In genomic region chr9:22461946-22462345, GRCm38 (mm10) we compare ENCODE assay signal across 16 mouse cellular contexts. TPM values are rescaled to one million over a fixed set of nuclear protein-coding genes. Genes with fewer than 3 reads are reported as not detected.
DNase-seq lines count a peak whose midpoint lies in the region; ATAC-seq and TF ChIP-seq lines count a peak whose summit lies in the region.
"Had no signal": no experiment of that assay in that cellular context is flagged by ENCODE, and none has a peak within 500 bp of the region (broad histone marks: within the 10 kb centered on the region; RNA-seq: fewer than 3 reads in every experiment).

No protein-coding gene starts in this region.

- peaks cover 8% of the 10 kb centered on the region; the same call in 1 of the 2 replicates for H3K36me3 ChIP-seq in liver, adult 2 months (ENCODE audit: control insufficient read depth, insufficient read depth, low read length)
- peaks cover 14% of the 10 kb centered on the region for H3K36me3 ChIP-seq in liver, embryonic 11.5 days (ENCODE audit: control insufficient read depth, insufficient read depth, low read length)

- no peak for TF ChIP-seq POLR2A in liver, adult 2 months (IDR thresholded peaks at IDR 0.05; ENCODE audit: extremely low read depth, insufficient read depth, low read length)

- TF ChIP-seq CTCF in liver, adult 2 months (IDR thresholded peaks at IDR 0.05; ENCODE audit: low read depth, low read length), result no peak
- no peak for TF ChIP-seq CTCF in layer of hippocampus, adult 2 months (conservative IDR thresholded peaks at IDR 0.05)

- 17% methylated on average over 3 of the region's 3 CpGs for WGBS in liver, adult 2 months
- 94% methylated on average over 3 of the region's 3 CpGs for whole genome bisulfite sequencing in liver, embryonic 11.5 days

- H3K4me3 ChIP-seq in liver, adult 2 months (ENCODE audit: insufficient read depth, low read depth, low read length), result no peak overlapping the region
- H3K4me3 ChIP-seq in liver, embryonic 11.5 days (ENCODE audit: low read depth, low read length), result no peak overlapping the region
- H3K4me3 ChIP-seq in layer of hippocampus, adult 2 months, result no peak overlapping the region
- H3K4me3 ChIP-seq: limb, embryonic 10.5 days; lung, embryonic 15.5 days; stomach, embryonic 15.5 days had no signal

- H3K9me3 ChIP-seq in liver, embryonic 11.5 days (ENCODE audit: control insufficient read depth, low read length), result no peaks in the 10 kb centered on the region
- H3K9me3 ChIP-seq: limb, embryonic 10.5 days; lung, embryonic 15.5 days; stomach, embryonic 15.5 days had no signal

- no peak overlapping the region for H3K4me2 ChIP-seq in liver, embryonic 11.5 days
- H3K4me2 ChIP-seq: lung, embryonic 15.5 days; stomach, embryonic 15.5 days had no signal

- H3K9ac ChIP-seq in liver, adult 2 months (ENCODE audit: low read depth, low read length), result no peak overlapping the region
- no peak overlapping the region for H3K9ac ChIP-seq in liver, embryonic 11.5 days (ENCODE audit: low read depth, low read length)
- H3K9ac ChIP-seq: lung, embryonic 15.5 days; stomach, embryonic 15.5 days had no signal

- H3K27ac ChIP-seq in liver, adult 2 months (replicated peaks; ENCODE audit: insufficient read depth, low read depth, low read length), result 0 out of 2 replicates have a peak overlapping the region, but pooled peaks have one; percentile 25
- H3K27ac ChIP-seq in liver, embryonic 11.5 days (ENCODE audit: low read depth, low read length), result no peak overlapping the region
- H3K27ac ChIP-seq in layer of hippocampus, adult 2 months, result peak overlapping the region; percentile 71; the same call in 1 of the 2 replicates
- H3K27ac ChIP-seq: limb, embryonic 10.5 days; lung, embryonic 15.5 days; stomach, embryonic 15.5 days had no signal

- DNase-seq in adrenal gland, postnatal 14 days, result peak; percentile 65
- DNase-seq in adrenal gland, postnatal 4 days (ENCODE audit: low spot score in 2 of 2), result no peak
- peak; percentile 98 for DNase-seq in liver, adult 2 months (ENCODE audit: extremely low read depth, low read depth, low spot score)
- no peak for DNase-seq in liver, embryonic 11.5 days (ENCODE audit: low spot score)
- DNase-seq in cerebellum, adult 8-10 months, result peak; percentile 94
- peak; percentile 55 to 65 for DNase-seq in layer of hippocampus, adult 2 months (ENCODE audit: low spot score in 2 of 2)
- DNase-seq in spleen, postnatal 4 days (ENCODE audit: low spot score in 2 of 2), result no peak
- no peak for DNase-seq in kidney, postnatal 25 days
- DNase-seq: retina, postnatal 1 day had no signal

- H3K27me3 ChIP-seq in liver, adult 2 months (ENCODE audit: control insufficient read depth, insufficient read depth, low read length), result no peaks in the 10 kb centered on the region
- H3K27me3 ChIP-seq in liver, embryonic 11.5 days (replicated peaks; ENCODE audit: control insufficient read depth, insufficient read depth, low read length), result no peaks in the 10 kb centered on the region
- H3K27me3 ChIP-seq: lung, embryonic 15.5 days; Patski; stomach, embryonic 15.5 days had no signal

- H3K79me2 ChIP-seq in liver, adult 2 months (ENCODE audit: control insufficient read depth, insufficient read depth, low read length), result peaks cover 24% of the 10 kb centered on the region

- peaks cover 9% of the 10 kb centered on the region for H3K4me1 ChIP-seq in liver, adult 2 months (ENCODE audit: control insufficient read depth, insufficient read depth, low read length)
- H3K4me1 ChIP-seq in liver, embryonic 11.5 days (replicated peaks; ENCODE audit: control insufficient read depth, insufficient read depth, low read length), result no peaks in the 10 kb centered on the region
- H3K4me1 ChIP-seq: lung, embryonic 15.5 days; stomach, embryonic 15.5 days had no signal

- no peak for ATAC-seq in liver, embryonic 11.5 days (replicated peaks; ENCODE audit: low FRiP score)
- ATAC-seq: inflammation-experienced regulatory T-cells, adult 6 months; Patski had no signal

RNA-seq across cellular contexts. Expression of gene Rp9, which starts 7.6 kb away (rescaled TPM):
- 37.6 and 46.1 TPM in 2 replicates for total RNA-seq in adrenal gland, postnatal 14 days (2021)
- total RNA-seq in adrenal gland, postnatal 4 days (2021), result 10 to 100 TPM; 48.1 to 52.9 TPM
- 47.1 and 53.7 TPM in 2 replicates for total RNA-seq in liver, adult 2 months (2014; rRNA removed)
- 58.1 and 66.7 TPM in 2 replicates for polyA plus RNA-seq in liver, adult 2 months (2012; rRNA removed)
- polyA plus RNA-seq in liver, embryonic 11.5 days (2014; fragmentation: Nextera tagmentation; extraction: Ambion mirVana), result 74.2 and 79.8 TPM in 2 replicates
- total RNA-seq in layer of hippocampus, adult 2 months (2021), result 10 to 100 TPM; 34.3 to 34.5 TPM

RNA-seq across cellular contexts. Expression of gene Gm17545, which starts 7.9 kb away (rescaled TPM):
- total RNA-seq in adrenal gland, postnatal 14 days (2021), result not detected in 2 replicates
- total RNA-seq in adrenal gland, postnatal 4 days (2021), result not detected
- not detected in 2 replicates for total RNA-seq in liver, adult 2 months (2014; rRNA removed)
- not detected in 2 replicates for polyA plus RNA-seq in liver, adult 2 months (2012; rRNA removed)
- polyA plus RNA-seq in liver, embryonic 11.5 days (2014; fragmentation: Nextera tagmentation; extraction: Ambion mirVana), result not detected in 2 replicates
- not detected for total RNA-seq in layer of hippocampus, adult 2 months (2021)
- total RNA-seq: granulocyte monocyte progenitor cell, adult 5-6 weeks had no signal
- polyA plus RNA-seq: C2C12; inflammation-experienced regulatory T-cells, adult 6 months; limb, embryonic 10.5 days; lung, embryonic 15.5 days; Patski; stomach, embryonic 15.5 days had no signal

RNA-seq across cellular contexts. Expression of gene Bbs9, which starts 13.6 kb away (rescaled TPM):
- 14.3 and 18.7 TPM in 2 replicates for total RNA-seq in adrenal gland, postnatal 14 days (2021)
- 10 to 100 TPM; 21.0 to 21.1 TPM for total RNA-seq in adrenal gland, postnatal 4 days (2021)
- total RNA-seq in liver, adult 2 months (2014; rRNA removed), result 7.2 and 8.0 TPM in 2 replicates
- 2.7 and 3.3 TPM in 2 replicates for polyA plus RNA-seq in liver, adult 2 months (2012; rRNA removed)
- polyA plus RNA-seq in liver, embryonic 11.5 days (2014; fragmentation: Nextera tagmentation; extraction: Ambion mirVana), result 7.8 and 8.7 TPM in 2 replicates
- 10 to 100 TPM; 21.0 to 26.6 TPM for total RNA-seq in layer of hippocampus, adult 2 months (2021)

RNA-seq across cellular contexts. Expression of gene 9530077C05Rik, which starts 50.6 kb away (rescaled TPM):
- total RNA-seq in adrenal gland, postnatal 14 days (2021), result 3.6 and 4.9 TPM in 2 replicates
- 1 to 10 TPM; 5.2 to 7.6 TPM for total RNA-seq in adrenal gland, postnatal 4 days (2021)
- total RNA-seq in liver, adult 2 months (2014; rRNA removed), result 0.13 and 0.18 TPM in 2 replicates
- polyA plus RNA-seq in liver, adult 2 months (2012; rRNA removed), result 0.04 and 0.07 TPM in 2 replicates
- 2.5 and 3.6 TPM in 2 replicates for polyA plus RNA-seq in liver, embryonic 11.5 days (2014; fragmentation: Nextera tagmentation; extraction: Ambion mirVana)
- total RNA-seq in layer of hippocampus, adult 2 months (2021), result 1 to 10 TPM; 7.6 to 9.6 TPM

Comparison
In these comparisons a context has a peak if more than half of its experiments do, and no peak if none do; other contexts are left out.
1. DNase-seq: peak in adrenal gland, postnatal 14 days (single experiment), liver, adult 2 months (single experiment), cerebellum, adult 8-10 months (single experiment) and layer of hippocampus, adult 2 months (2 of 2); none in adrenal gland, postnatal 4 days (0 of 2), liver, embryonic 11.5 days (single experiment), spleen, postnatal 4 days (0 of 2) and kidney, postnatal 25 days (0 of 2).